Mouse (Mus musculus) bone marrow, adult 2 months (tissue): Measurements from ENCODE around the gene Fam50b.

Experiments
- CTCF ChIP-seq: fragments of 200-500 bp; IDR thresholded peaks from 2 replicates; pipeline ENCODE4 v1.5.1; 2011; ENCODE audit warnings: low read length, control low read depth; ENCODE audit not compliant: control insufficient read depth, insufficient read depth
- POLR2A ChIP-seq: fragments of 200-500 bp; IDR thresholded peaks from 2 replicates; pipeline ENCODE4 v1.6.1; 2011; ENCODE audit warnings: low read depth, mild to moderate bottlenecking, control low read depth, low read length, borderline replicate concordance; ENCODE audit not compliant: control insufficient read depth

DNA sequence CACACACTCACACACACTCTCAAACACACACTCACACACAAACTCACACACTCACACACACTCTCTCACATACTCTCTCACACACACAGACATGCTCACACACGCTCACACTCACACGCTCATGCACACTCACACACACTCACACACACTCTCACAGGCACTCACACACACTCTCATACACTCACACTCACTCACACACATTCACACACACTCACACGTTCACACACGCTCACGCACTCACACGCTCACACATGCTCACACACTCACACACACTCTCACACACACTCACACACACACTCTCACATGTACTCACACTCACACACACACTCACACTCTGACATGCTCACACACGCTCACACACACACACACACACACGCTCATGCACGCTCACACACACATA is 24.6 kb downstream of the Fam50b start:
- TF ChIP-seq POLR2A, result no peak
- TF ChIP-seq CTCF, result no peak
